Mouse (Mus musculus): ENCODE data around the gene Pde1a.

- TF ChIP-seq GATA1 (IDR thresholded peaks at IDR 0.05; ENCODE audit: borderline replicate concordance, low read length) = no peak
- no peak for TF ChIP-seq CTCF (IDR thresholded peaks at IDR 0.05; ENCODE audit: low read depth, low read length)
Measured at GRCm38 (mm10) chr2:79975947-79976346, 153.3 kb downstream of the Pde1a start.
